Mouse (Mus musculus): ENCODE data around the gene Slc16a1.
"Not testable (repeated sequence)": the region's sequence is repeated elsewhere in the genome, so short reads cannot be mapped to it uniquely, and the experiment has no call there.

GRCm38 (mm10) chr3:104706951-104707771, 68.7 kb downstream of the Slc16a1 start:
- not testable (repeated sequence) for TF ChIP-seq ZNF384 (IDR thresholded peaks at IDR 0.05; ENCODE audit: low read depth, low read length); ZC3H11A (IDR thresholded peaks at IDR 0.05; ENCODE audit: borderline replicate concordance, low read depth, low read length); CHD2 (IDR thresholded peaks at IDR 0.05; ENCODE audit: low read depth, low read length); MAFK (IDR thresholded peaks at IDR 0.05; ENCODE audit: insufficient read depth, low read depth, low read length)

All from ES-E14 (cell line).